Mouse (Mus musculus) adrenal gland (tissue): ENCODE measurements around the gene Olfr218.
"Not testable (repeated sequence)": the region's sequence is repeated elsewhere in the genome, so short reads cannot be mapped to it uniquely, and the experiment has no call there.

Experiments used
- intact Hi-C: fragments of 180-260 bp; cut with DNase I; formaldehyde crosslinking; loops from one replicate; pipeline ENCODE4 v1.15.1; 2025
- long read RNA-seq, 2 experiments: library from polyadenylated mRNA; unstranded; transcript quantifications; one replicate each; pipeline ENCODE4 v2.0.0; 2020; ENCODE audit warnings: borderline replicate concordance in 1 of 2; ENCODE audit not compliant: insufficient replicate concordance in 1 of 2

Olfr218 gene
- long read RNA-seq, experiment 1 = 0 reads
- long read RNA-seq, experiment 2 = 0 reads

GRCm38 (mm10) chr1:173197508-173197907 is at the start of gene Olfr218:
TSS of gene Olfr218 (plus strand) at chr1:173197808.
- intact Hi-C loops = no loop called here

DNA sequence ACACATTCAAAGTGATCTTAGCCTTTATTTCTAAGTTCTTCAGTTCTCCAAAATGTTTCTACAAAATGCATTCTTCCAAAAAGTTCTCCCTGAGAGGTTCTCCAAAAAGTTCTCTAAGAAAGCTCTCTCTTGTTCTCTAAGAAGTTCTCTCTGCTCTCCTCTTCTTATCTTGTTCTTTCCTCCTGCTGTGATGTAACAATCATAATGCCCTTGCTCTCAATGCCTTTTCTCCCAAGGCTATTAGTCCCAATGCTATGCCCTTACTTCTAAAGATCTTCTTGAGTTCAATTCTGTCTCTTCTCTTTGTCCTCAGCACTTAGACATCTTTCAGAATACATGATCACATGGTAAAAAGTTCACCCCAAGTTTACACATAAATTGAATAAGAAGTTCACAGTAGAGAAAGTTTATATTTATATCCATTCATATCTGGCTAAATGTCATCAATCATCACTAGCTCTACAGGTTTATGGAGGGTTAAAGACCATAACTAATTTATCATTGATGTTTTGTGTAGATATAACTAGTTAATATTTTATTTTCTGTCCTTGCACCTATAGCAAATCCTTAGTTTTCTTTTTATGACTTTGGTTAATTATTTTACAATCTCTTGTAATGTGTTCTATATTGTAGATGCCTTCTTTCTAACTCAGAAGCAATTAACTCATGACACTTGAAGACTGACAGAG is 23.3 kb upstream of the Olfr218 start:
- intact Hi-C loops = no loop called here

- intact Hi-C loops = no loop called here
These were observed 7.1 kb upstream of the Olfr218 start, which contains the start of gene Olfr1406 for GRCm38 (mm10) chr1:173190540-173190939. TSS of gene Olfr1406 (minus strand) at chr1:173190640.

DNA sequence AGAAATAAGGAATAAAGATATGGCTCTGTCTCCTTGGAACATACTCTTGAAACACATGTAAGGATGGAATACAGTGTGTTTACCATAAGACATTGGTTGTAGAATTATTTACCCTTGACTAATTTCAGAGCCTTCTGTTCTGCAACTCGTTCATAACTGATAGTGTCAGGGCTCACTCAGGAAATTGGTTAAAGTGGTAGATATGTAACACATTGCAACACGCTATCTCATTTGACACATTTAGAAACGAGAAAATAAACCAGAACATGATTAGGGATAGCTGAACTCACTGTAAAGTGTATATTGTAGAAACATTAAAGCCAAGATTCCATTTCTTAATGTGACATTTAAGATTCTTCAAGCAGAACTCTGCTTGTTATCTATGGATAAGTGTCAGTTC is 5.5 kb upstream of the Olfr218 start:
- intact Hi-C loops = no loop called here

- intact Hi-C loops = no loop called here
These were observed 1.2 kb upstream of the Olfr218 start for GRCm38 (mm10) chr1:173196359-173196758.

DNA sequence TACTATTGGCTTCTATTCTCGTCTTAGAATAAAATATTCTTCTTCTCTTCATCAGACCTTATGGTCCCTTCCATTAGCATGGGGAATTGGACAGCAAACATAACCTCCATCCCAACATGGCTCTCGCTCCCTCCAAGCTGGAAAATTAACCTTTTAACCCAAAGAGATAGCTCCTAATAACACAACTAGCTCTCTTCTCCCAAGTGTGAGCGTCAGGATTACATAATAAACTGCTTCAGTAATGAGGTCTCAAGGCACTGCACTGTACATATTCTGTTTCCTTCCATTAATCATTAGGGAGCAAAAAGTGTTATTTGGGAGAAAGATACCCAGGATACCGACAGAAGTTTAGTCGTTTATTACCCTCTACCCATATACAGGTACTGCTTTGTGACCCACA is 14.5 kb downstream of the Olfr218 start, which contains the start of gene Olfr1404:
TSS of gene Olfr1404 (plus strand) at position 301 of the 400 bp plus-strand sequence.
- intact Hi-C loops = no loop called here

DNA sequence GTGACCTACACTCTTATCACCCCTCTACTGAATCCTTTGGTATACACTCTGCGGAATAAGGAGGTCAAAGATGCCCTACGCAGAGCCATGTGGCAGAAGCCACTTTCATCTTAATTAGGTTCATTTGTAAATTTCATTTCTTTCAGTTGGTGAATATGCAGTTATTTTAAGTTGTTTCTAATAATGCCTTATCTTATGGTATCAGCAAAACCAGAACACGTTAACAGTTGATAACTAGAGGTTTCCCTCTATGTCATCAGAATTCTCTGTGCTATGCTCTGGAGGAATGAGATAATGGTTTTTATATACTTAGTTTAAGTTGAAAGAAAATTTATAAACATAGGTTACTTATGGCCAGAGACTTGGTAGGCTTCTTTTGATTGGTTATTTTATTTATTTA is 18.9 kb downstream of the Olfr218 start:
- intact Hi-C loops = no loop called here

DNA sequence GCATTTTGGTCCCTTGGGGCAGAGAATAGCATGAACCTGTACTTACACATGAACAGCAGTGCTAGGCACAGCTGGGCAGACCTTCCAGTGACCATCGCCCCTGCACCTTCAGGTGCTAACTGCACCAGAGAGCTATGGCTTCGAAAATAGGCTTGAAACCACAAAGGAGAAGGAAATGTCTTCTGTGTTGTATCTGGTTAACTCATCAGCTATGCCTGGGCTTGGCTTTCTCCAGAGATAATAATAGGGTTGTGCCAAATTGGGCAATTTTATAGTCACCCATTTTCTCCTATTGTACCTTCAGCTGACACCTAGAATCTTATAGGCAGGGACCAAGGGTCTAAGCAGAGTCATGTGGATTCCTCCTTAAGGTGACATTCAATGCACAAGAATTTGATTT is 29.5 kb downstream of the Olfr218 start, which contains the start of gene Fcer1a:
TSS of gene Fcer1a (minus strand) at position 134 of the 400 bp plus-strand sequence.
- intact Hi-C loops = no loop called here

GRCm38 (mm10) chr1:173237004-173237403 is 39.4 kb downstream of the Olfr218 start:
- intact Hi-C loops = not testable (repeated sequence)

GRCm38 (mm10) chr1:173249888-173250287 is 52.3 kb downstream of the Olfr218 start:
- intact Hi-C loops = no loop called here
